Mouse (Mus musculus) liver, postnatal 0 days (tissue): ENCODE data around the gene Slc24a2.

Source experiments
- CTCF ChIP-seq: sonication (generic); IDR thresholded peaks from 2 replicates; pipeline ENCODE4 v1.5.1; 2016; ENCODE audit warnings: antibody characterized with exemption, low read depth
- EP300 ChIP-seq: IDR thresholded peaks from 2 replicates; pipeline ENCODE4 v1.6.1; 2016; ENCODE audit warnings: antibody characterized with exemption, low read depth, mild to moderate bottlenecking

DNA sequence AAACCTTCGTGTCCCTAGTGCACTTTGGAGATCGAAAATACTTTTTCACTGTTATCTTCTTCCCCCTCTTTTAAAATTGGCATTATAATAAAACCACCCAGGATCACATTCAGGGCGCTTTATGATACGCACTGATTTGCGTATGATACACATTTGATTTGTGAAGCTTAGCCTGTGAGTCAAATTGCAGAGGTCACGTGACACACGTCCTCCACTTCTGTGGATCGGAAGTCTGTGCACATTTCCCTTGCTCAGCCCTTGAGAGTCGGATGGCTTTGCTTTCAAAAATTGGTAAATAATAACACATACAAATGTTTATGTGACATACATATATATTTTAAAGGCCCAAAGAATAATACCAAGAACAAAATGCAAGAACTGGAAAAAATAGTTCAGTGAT is 294.1 kb downstream of the Slc24a2 start:
- TF ChIP-seq CTCF (no peak), EP300 (no peak)
